Mouse (Mus musculus): ENCODE data around the gene Tle3.

DNA sequence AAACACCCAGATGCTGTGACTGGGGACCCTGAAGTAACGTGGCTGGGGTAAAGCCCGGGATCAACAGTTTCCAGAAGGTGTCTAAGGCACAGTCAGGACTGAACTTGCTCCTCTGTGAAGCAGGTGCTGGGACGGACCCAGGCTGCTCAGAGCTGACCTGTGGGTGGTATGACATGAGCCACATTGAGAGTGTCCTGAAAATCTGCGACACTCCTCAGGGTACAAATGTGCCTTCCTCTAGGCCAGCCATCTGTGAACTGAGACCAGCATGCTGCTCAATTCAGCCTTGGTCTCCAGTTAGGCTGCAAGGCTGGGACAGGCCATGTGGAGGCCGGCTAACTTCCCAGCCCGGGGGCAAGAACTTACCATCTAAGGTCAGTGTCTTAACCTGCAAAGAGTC lies 27.5 kb upstream of the Tle3 start:
- no peak for TF ChIP-seq ZC3H11A (IDR thresholded peaks at IDR 0.05; ENCODE audit: borderline replicate concordance, low read depth, low read length)
- no peak for TF ChIP-seq HCFC1 (IDR thresholded peaks at IDR 0.05; ENCODE audit: borderline replicate concordance, insufficient read depth, low read length)
- TF ChIP-seq CHD2 (IDR thresholded peaks at IDR 0.05; ENCODE audit: low read depth, low read length): no peak

All from ES-E14 (cell line).